Mouse (Mus musculus): ENCODE results near the gene Lingo3.
A peak's percentile ranks its signal among the peaks of the same experiment; 100 is the strongest.
"Not testable (repeated sequence)": the region's sequence is repeated elsewhere in the genome, so short reads cannot be mapped to it uniquely, and the experiment has no call there.

Gene Lingo3

DNA sequence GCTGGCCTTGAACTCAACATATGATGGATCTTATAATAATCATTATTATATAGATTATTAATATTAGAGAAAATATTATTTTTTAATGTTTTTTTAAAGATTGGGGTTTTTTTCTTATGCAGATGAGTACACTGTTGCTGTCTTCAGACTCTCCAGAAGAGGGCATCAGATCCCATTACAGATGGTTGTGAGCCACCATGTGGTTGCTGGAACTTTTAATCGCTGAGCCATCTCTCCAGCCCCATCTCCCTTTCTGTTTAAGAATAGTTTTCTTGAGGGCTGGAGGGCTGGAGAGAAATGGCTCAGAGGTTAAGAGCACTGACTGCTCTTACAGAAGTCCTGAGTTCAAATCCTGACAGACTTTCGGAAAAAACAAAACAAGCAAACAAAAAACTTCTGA is 21.8 kb downstream of the Lingo3 start:
- DNase-seq (ENCODE audit: low read depth, low spot score) = no peak

- no peak for DNase-seq (ENCODE audit: low read depth, low spot score)
Measured at GRCm38 (mm10) chr10:80819406-80819805, 24.4 kb downstream of the Lingo3 start.

- no peak for DNase-seq (ENCODE audit: low read depth, low spot score)
Measured at GRCm38 (mm10) chr10:80818599-80819281, 25.1 kb downstream of the Lingo3 start.

GRCm38 (mm10) chr10:80817955-80818354 is 25.9 kb downstream of the Lingo3 start:
- DNase-seq (ENCODE audit: low read depth, low spot score) = not testable (repeated sequence)

DNA sequence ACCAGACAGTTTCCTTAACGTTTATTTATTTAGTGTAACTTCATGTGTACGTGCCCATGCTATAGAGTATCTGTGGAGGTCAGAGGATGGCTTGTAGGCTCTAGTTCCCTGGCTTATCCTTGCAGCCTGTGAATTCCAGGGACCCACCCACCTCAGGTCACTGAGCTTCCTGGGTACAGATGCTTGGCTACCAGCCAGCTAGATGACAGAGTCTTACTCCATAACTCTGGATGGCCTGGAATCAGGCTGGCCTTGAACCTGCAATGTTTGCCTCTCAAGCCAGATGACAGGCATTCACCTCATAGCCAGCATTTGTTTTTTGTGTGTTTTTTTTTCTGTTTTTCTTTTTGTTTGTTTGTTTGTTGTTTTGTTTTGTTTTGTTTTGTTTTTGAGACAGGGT is 26.7 kb downstream of the Lingo3 start:
- no peak for DNase-seq (ENCODE audit: low read depth, low spot score)

DNA sequence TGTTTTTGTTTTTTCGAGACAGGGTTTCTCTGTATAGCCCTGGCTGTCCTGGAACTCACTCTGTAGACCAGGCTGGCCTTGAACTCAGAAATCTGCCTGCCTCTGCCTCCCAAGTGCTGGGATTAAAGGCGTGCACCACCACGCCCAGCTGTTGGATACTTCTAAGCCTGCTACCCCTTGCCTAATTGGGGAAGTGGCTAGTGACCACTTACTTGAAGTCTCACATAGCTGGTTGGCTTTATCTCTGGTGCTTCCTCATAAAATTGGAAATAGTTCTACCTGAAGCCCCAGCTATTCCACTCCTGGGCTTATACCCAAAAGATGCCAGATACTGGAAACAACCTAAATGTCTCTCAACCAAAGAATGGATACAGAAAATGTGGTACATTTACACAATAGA is 27.5 kb downstream of the Lingo3 start:
- DNase-seq (ENCODE audit: low read depth, low spot score) = not testable (repeated sequence)

- DNase-seq (ENCODE audit: low read depth, low spot score) = no peak
Measured at GRCm38 (mm10) chr10:80814800-80815199, 29.0 kb downstream of the Lingo3 start.

DNA sequence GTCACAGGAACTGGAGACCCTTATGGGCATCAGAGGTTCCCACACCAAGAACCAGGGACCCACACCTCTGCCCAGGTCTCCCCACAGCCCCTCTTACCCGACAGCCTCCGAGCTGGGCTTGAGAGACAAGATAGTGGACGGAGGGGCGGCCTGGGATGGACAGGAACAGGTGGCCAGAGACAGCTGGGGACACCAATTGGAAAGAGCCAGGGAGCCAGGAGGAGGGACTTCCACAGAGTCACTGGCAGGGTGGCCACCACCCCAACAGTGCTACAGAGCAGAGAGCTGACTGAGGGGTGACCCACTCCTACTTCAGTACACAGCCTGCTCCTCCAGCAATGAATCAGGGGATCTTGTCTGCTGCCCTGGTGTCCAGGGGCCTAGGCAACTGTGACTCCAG is 30.5 kb downstream of the Lingo3 start, which contains the start of gene Jsrp1:
Gene Jsrp1 (minus strand): TSS at position 133 of the 400 bp plus-strand sequence.
- no peak for DNase-seq (ENCODE audit: low read depth, low spot score)

- no peak for DNase-seq (ENCODE audit: low read depth, low spot score)
Measured at GRCm38 (mm10) chr10:80812391-80813041, 31.3 kb downstream of the Lingo3 start.

DNA sequence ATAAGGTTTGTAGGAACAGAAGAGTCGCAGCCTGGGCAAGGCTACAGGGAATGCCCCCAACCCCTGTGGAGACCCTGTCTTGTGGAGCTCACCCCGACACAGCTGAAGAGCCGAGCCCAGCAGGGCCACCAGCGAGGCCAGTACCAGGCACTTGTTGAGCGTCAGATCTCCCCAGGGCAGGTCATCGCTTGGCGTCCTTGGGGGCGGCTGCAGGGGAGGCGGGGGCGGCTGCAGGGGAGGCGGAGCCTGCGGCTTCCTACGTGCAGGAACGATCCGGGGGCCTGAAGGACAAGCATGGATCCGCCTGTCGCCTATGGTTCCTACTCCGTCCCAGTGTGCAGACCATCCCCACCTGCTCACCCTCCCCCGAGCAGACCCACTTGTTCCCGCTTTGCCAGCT is 33.8 kb downstream of the Lingo3 start:
- DNase-seq (ENCODE audit: low read depth, low spot score) = no peak

GRCm38 (mm10) chr10:80808985-80809632 is 34.7 kb downstream of the Lingo3 start:
- DNase-seq (ENCODE audit: low read depth, low spot score) = no peak

- DNase-seq (ENCODE audit: low read depth, low spot score) = no peak
Measured at GRCm38 (mm10) chr10:80808099-80808984, 35.5 kb downstream of the Lingo3 start.

DNA sequence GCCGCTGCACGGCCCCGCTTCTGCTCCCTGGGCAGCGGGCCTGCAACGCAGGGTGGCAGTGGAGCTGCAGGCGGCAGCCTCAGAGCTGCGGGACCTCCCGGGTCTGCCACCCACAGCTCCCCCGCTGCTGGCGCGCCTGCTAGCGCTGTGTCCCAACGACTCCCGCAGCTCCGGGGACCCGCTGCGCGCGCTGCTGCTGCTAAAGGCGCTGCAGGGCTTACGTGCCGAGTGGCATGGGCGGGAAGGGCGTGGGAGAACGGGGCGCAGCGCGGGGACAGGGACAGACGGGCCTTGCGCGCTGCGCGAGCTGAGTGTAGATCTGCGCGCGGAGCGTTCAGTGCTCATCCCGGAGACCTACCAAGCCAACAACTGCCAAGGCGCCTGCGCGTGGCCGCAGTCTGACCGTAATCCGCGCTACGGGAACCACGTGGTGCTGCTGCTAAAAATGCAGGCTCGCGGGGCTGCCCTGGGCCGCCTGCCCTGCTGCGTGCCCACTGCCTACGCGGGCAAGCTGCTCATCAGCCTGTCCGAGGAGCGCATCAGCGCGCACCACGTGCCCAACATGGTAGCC is 36.7 kb downstream of the Lingo3 start:
- peak; percentile 86 for DNase-seq (ENCODE audit: low read depth, low spot score)

- no peak for DNase-seq (ENCODE audit: low read depth, low spot score)
Measured at GRCm38 (mm10) chr10:80806341-80807056, 37.3 kb downstream of the Lingo3 start.

- peak; percentile 70 for DNase-seq (ENCODE audit: low read depth, low spot score)
Measured at GRCm38 (mm10) chr10:80805925-80806324, 37.9 kb downstream of the Lingo3 start.

DNA sequence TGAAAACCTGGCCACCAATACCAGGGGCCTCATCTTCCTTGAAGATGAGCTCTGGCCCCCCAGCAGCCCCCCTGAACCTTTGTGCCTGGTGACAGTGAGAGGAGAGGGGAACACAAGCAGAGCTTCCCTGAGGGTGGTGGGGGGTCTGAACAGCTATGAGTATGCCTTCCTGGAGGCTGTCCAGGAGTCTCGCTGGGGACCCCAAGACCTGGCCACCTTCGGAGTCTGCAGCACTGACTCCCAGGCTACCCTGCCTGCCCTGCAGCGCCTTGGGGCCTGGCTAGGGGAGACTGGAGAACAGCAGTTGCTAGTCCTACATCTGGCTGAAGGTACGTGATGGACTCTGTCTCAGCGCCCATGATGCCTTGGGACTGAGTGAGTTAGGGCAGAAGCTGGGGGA is 38.5 kb downstream of the Lingo3 start:
- no peak for DNase-seq (ENCODE audit: low read depth, low spot score)

DNA sequence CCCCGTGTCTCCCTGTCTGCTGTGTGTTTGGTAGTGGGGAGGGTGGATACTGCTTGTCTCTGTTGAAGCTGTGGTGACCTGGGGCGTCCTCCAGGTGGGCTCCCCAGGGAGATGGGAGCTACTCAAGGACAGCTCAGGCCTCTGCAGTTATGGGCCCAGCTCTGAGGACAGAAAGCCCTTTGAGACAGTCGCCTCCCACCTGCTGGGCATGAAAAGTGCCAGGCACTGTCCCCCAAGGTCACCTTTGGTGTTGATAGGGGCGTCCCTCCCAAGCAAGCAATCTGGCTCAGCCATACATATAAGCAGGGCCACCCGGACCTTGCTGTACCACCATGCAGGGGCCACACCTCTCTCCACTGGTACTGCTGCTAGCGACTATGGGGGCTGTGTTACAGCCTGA is 38.9 kb downstream of the Lingo3 start, which contains the start of gene Amh:
Gene Amh (plus strand): TSS at position 328 of the 400 bp plus-strand sequence.
- DNase-seq (ENCODE audit: low read depth, low spot score) = no peak

GRCm38 (mm10) chr10:80804340-80804739 is 39.5 kb downstream of the Lingo3 start:
- no peak for DNase-seq (ENCODE audit: low read depth, low spot score)

DNA sequence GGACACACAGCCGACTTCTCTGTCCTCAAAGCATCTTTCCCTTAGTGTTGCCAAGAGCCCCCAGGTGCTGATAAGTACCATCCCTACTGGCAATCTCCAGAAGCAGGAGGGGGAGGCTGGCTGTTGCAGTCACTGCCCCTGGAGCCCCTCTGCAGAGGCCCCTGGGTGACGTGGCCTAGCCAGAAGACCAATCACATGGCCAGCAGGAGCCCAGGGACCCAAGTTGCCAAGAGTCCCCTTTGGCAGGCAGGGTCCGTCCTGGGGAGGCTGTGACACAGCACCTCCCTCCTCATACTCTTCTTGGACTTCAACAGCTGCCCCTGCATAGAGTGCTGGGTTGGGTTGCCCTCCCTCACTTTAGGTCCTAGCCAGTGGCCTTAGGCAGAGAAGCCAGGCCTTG is 40.8 kb downstream of the Lingo3 start:
- no peak for DNase-seq (ENCODE audit: low read depth, low spot score)

GRCm38 (mm10) chr10:80802204-80802912 is 41.5 kb downstream of the Lingo3 start:
- no peak for DNase-seq (ENCODE audit: low read depth, low spot score)
